Mouse (Mus musculus) intestine, postnatal 0 days (tissue): ENCODE data around the gene Map4. TPM values are rescaled to one million over a fixed set of nuclear protein-coding genes. Genes with fewer than 3 reads are reported as not detected.
"Not testable (repeated sequence)": the region's sequence is repeated elsewhere in the genome, so short reads cannot be mapped to it uniquely, and the experiment has no call there.

Source experiments
- ATAC-seq: fragments of 200-750 bp; cut with Nextera tagmentation; 2 replicates; pipeline ENCODE4 v1.8.0; 2017; ENCODE audit warnings: mild to moderate bottlenecking, moderate TSS enrichment, moderate library complexity
- H3K27ac ChIP-seq: fragments of 300-500 bp; sonication (generic); 2 replicates; pipeline ENCODE4 v1.5.1; 2014; ENCODE audit warnings: mild to moderate bottlenecking, low read depth, low read length, moderate library complexity
- H3K27me3 ChIP-seq: fragments of 300-500 bp; sonication (generic); replicated peaks from 2 replicates; pipeline ENCODE4 v1.6.1; 2014; ENCODE audit warnings: low read length, mixed read lengths; ENCODE audit not compliant: control insufficient read depth, insufficient read depth
- H3K36me3 ChIP-seq: fragments of 300-500 bp; sonication (generic); 2 replicates; pipeline ENCODE4 v1.6.1; 2014; ENCODE audit warnings: mild to moderate bottlenecking, moderate library complexity; ENCODE audit not compliant: control insufficient read depth, insufficient read depth
- H3K4me1 ChIP-seq: fragments of 300-500 bp; sonication (generic); replicated peaks from 2 replicates; pipeline ENCODE4 v1.6.1; 2014; ENCODE audit warnings: antibody characterized with exemption, low read length, mixed read lengths; ENCODE audit not compliant: control insufficient read depth, insufficient read depth
- H3K4me2 ChIP-seq: fragments of 300-500 bp; sonication (generic); replicated peaks from 2 replicates; pipeline ENCODE4 v1.6.1; 2014; ENCODE audit warnings: low read depth, mild to moderate bottlenecking, moderate library complexity
- H3K4me3 ChIP-seq: fragments of 300-500 bp; sonication (generic); 2 replicates; pipeline ENCODE4 v1.5.1; 2014; ENCODE audit warnings: low read depth, low read length
- H3K9ac ChIP-seq: fragments of 300-500 bp; sonication (generic); 2 replicates; pipeline ENCODE4 v1.6.1; 2014; ENCODE audit warnings: mild to moderate bottlenecking, low read depth, low read length
- H3K9me3 ChIP-seq: fragments of 300-500 bp; sonication (generic); 2 replicates; pipeline ENCODE4 v1.6.1; 2016; ENCODE audit warnings: mixed run types; ENCODE audit not compliant: control insufficient read depth
- CTCF ChIP-seq: sonication (generic); IDR thresholded peaks from 2 replicates; pipeline ENCODE4 v1.5.1; 2016; ENCODE audit warnings: low read depth, mild to moderate bottlenecking, control low read depth, antibody characterized with exemption, moderate library complexity
- WGBS: fragments of 180-500 bp; shearing (Covaris S2); extraction: QIAGEN DNeasy Blood & Tissue Kit; methylation state at CpG from one replicate; pipeline ENCODE4 v1.1.7; 2014; 5-methylcytosine and 5-hydroxymethylcytosine counted together
- polyA plus RNA-seq: library from polyadenylated mRNA; unstranded; fragments of >200 nt; fragmentation: Nextera tagmentation; extraction: Ambion mirVana; gene quantifications from 2 replicates; pipeline ENCODE4 v1.2.1, GENCODE M21; 2015

The Map4 gene
- polyA plus RNA-seq, 1 experiment from 2014 or later, result 26.0 TPM

DNA sequence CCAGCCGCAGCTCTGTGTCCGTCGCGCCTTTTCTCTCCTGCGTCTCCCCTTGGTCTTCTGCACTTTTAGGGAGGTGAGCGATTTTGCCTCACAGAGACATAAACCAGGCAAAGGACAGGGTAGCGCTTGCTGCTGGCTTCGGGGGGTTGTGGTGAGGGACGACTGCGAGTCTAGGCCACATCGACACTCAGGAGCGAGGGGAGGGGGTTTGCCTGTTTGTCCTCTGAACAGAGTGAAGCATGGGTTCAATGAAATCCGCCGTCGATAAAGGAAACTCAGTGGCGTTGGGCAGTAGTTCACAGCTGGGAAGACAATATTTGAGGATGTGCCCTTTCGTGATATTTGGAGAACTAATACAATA is 186.5 kb downstream of the Map4 start, which contains the start of gene Dhx30:
Dhx30 (minus strand) TSS at position 52 of the 361 bp plus-strand sequence.
- H3K9ac ChIP-seq, result peak within 1 kb of the TSS; percentile 86
- peak within 1 kb of the TSS; percentile 95 for H3K27ac ChIP-seq
- TF ChIP-seq CTCF, result no peak
- ATAC-seq, result no peak
- peaks cover 4% of the 10 kb centered on the region for H3K36me3 ChIP-seq
- no peaks in the 10 kb centered on the region for H3K27me3 ChIP-seq
- H3K4me2 ChIP-seq, result peak within 1 kb of the TSS; percentile 89
- 0 out of 2 replicates have a peak, but pooled peaks cover 3% of the 10 kb centered on the region for H3K4me1 ChIP-seq
- H3K9me3 ChIP-seq, result no peaks in the 10 kb centered on the region
- WGBS, result under 1% methylated on average over 17 of the region's 17 CpGs
- peak within 1 kb of the TSS; percentile 95 for H3K4me3 ChIP-seq

DNA sequence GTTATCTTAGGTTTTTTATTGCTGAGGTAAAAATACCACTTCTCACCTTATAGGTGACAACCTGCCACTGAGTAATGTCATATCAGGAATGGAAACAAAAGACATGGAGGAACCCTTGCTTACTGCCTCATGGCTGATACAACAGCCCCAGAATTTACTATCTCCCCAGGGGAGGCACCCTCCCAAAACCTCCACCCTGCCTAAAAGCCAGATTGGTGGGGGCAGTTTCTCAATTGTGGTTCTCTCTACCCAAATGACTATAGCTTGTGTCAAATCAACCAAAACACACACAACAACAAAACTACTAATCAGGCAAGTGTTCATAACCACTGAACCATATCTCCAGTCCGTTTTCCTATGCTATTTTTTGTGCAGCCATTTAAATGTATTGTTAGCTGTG is 187.0 kb downstream of the Map4 start:
- H3K27ac ChIP-seq, result 0 out of 2 replicates have a peak overlapping the region, but pooled peaks have one; percentile 9
- H3K4me1 ChIP-seq, result 0 out of 2 replicates have a peak, but pooled peaks cover 3% of the 10 kb centered on the region
- no peaks in the 10 kb centered on the region for H3K27me3 ChIP-seq
- H3K9ac ChIP-seq, result peak overlapping the region; percentile 86
- H3K9me3 ChIP-seq, result no peaks in the 10 kb centered on the region
- 87% methylated on average over 1 of the region's 1 CpGs for WGBS
- no peak for ATAC-seq
- no peak for TF ChIP-seq CTCF
- H3K4me2 ChIP-seq, result peak overlapping the region; percentile 89
- H3K36me3 ChIP-seq, result no peaks in the 10 kb centered on the region; the same call in 1 of the 2 replicates
- H3K4me3 ChIP-seq, result peak overlapping the region; percentile 95

DNA sequence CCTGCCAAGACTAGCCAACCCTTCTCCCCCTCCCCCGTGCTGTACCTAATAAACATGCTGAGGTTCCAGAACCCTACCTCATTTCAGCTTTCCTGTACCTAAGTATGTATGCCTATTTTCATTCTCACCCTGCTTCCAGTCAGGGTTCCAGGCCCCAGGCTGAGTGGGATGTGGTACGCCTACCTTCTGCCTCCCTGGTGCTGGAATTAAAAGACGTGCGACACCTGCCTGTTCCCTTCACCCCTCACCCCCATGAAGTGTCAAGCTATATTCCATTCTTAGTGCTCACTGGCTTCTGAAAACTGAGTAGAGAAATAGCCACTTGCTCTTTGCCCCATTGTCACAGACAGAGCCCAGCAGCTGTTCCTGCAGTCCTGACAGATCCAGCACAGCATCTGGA is 190.2 kb downstream of the Map4 start:
- 78% methylated on average over 4 of the region's 4 CpGs for WGBS
- H3K27me3 ChIP-seq, result no peaks in the 10 kb centered on the region
- no peaks in the 10 kb centered on the region for H3K36me3 ChIP-seq
- no peak overlapping the region for H3K4me3 ChIP-seq
- H3K9me3 ChIP-seq, result no peaks in the 10 kb centered on the region
- H3K27ac ChIP-seq, result no peak overlapping the region
- H3K9ac ChIP-seq, result no peak overlapping the region
- TF ChIP-seq CTCF, result no peak
- H3K4me1 ChIP-seq, result 0 out of 2 replicates have a peak, but pooled peaks cover 3% of the 10 kb centered on the region
- no peak for ATAC-seq
- no peak overlapping the region for H3K4me2 ChIP-seq

DNA sequence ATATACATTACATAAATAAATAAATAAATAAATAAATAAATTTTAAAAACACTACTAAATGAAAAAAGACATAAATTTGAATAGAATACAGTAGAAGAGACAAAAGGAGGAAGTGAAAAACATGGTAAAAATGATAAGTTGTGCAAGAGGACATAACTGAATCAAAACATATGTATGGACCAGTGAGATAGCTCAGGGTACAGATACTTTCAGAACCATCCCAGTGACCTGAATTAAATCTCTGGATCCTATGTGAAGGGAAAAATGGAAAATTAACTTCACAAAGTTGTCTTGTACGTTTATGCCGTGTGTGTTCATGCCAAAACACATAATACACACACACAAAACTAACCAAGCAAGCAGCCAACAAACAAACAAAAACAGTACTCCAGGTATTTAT is 192.1 kb downstream of the Map4 start:
- H3K27me3 ChIP-seq, result no peaks in the 10 kb centered on the region
- H3K4me2 ChIP-seq, result no peak overlapping the region
- WGBS, result 79% methylated on average over 2 of the region's 2 CpGs
- no peak for ATAC-seq
- H3K27ac ChIP-seq, result no peak overlapping the region
- no peak overlapping the region for H3K4me3 ChIP-seq
- H3K4me1 ChIP-seq, result no peaks in the 10 kb centered on the region
- no peak for TF ChIP-seq CTCF
- no peaks in the 10 kb centered on the region for H3K9me3 ChIP-seq
- no peaks in the 10 kb centered on the region for H3K36me3 ChIP-seq
- no peak overlapping the region for H3K9ac ChIP-seq

DNA sequence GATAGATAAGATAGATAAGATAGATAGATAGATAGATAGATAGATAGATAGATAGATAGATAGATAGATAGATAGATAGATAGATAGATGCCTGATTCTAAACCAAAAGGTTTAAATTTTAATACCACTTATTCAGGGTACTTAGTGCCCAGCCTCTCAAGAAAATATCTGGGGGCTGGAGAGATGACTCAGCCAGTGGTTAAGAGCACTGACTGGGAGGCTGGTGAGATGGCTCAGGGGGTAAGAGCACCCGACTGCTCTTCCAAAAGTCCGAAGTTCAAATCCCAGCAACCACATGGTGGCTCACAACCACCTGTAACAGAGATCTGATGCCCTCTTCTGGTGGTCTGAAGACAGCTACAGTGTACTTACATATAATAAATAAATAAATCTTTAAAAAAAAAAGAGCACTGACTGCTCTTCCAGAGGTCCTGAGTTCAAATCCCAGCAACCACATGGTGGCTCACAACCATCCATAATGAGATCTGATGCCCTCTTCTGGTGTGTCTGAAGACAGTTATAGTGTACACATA is 192.8 kb downstream of the Map4 start:
- not testable (repeated sequence) for ATAC-seq, H3K9me3 ChIP-seq
- 54% methylated on average over 2 of the region's 2 CpGs for WGBS

DNA sequence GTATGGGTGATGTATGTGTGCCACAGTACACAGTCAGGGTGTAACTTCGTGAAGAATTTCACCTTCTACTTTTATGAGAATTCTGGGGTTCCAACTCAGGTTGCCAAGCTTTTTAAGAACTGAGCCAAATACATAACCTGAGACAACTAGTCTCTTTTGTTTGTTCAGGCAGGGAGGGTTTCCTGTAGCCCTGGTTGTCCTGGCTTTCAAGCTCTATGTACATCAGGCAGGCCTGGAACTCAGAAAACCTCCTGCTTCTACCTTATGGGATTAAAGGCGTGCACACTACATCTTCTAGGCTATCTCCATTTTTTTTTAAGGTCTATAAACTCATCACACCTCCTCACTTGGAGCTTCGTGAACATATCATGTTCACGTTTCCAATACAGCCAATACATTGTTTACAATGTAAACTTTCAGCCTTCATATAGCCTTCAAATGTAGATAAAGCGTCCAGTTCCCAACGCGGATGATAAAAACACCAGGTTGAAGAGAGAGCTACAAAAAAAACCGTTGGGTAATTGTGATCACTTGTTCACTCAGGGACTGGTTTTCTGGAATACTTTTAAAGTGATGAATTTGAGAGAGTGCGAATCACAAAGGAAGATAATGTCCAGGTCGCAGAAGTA is 199.8 kb downstream of the Map4 start:
- peak overlapping the region; percentile 72 for H3K9ac ChIP-seq
- peak overlapping the region; percentile 83 for H3K27ac ChIP-seq
- no peaks in the 10 kb centered on the region for H3K9me3 ChIP-seq
- no peaks in the 10 kb centered on the region for H3K27me3 ChIP-seq
- peak overlapping the region; percentile 74 for H3K4me2 ChIP-seq
- 0 out of 2 replicates have a peak, but pooled peaks cover 3% of the 10 kb centered on the region for H3K36me3 ChIP-seq
- WGBS, result 11% methylated on average over 10 of the region's 10 CpGs
- no peaks in the 10 kb centered on the region for H3K4me1 ChIP-seq
- no peak for ATAC-seq
- H3K4me3 ChIP-seq, result peak overlapping the region; percentile 72
- TF ChIP-seq CTCF, result no peak

More for the DNA sequence above, 192.8 kb downstream of the Map4 start:
- H3K4me3 ChIP-seq, H3K27ac ChIP-seq, H3K4me1 ChIP-seq, H3K27me3 ChIP-seq, H3K4me2 ChIP-seq, H3K9ac ChIP-seq, H3K36me3 ChIP-seq: not testable (repeated sequence)
- peak; percentile 8; the same call in 1 of the 2 replicates for TF ChIP-seq CTCF
